Mouse (Mus musculus) splenic B cell, adult 2 months (primary cell): ENCODE results near the gene Gm20696.

ENCODE experiments used
- DNase-seq: peaks from one replicate; pipeline ENCODE4 v3.0.0-alpha.2; 2011; ENCODE audit warnings: low read depth, low spot score
- H3K27me3 ChIP-seq: 2 replicates; pipeline ENCODE4 v1.6.1; 2012; ENCODE audit warnings: mild to moderate bottlenecking, low read length, moderate library complexity, mixed read lengths; ENCODE audit not compliant: control insufficient read depth, poor library complexity, insufficient read depth, severe bottlenecking
- H3K36me3 ChIP-seq: 2 replicates; pipeline ENCODE4 v1.6.1; 2012; ENCODE audit warnings: mild to moderate bottlenecking, low read length, moderate library complexity, mixed read lengths; ENCODE audit not compliant: control insufficient read depth, poor library complexity, insufficient read depth, severe bottlenecking

Gene Gm20696

DNA sequence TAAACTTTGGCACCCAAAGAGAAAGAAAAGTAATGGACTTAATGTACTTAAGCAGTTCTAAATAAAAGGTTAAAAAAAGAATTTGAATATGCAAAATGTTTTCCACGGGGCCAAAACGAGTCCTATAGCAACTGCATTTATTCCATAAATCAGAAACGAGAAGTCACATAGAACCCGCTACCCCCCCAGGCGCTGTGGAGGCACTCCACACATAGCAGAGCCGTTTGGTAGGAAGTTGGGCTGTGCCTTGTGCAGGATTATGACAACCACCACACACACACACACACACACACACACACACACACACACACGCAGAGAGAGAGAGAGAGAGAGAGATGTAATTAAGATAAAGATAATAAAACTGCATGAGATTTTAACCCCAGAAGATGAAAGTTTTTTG, 46.1 kb downstream of the Gm20696 start:
- Histone ChIP-seq H3K27me3 (no peaks in the 10 kb centered on the region), H3K36me3 (no peaks in the 10 kb centered on the region)
- no peak for DNase-seq

DNA sequence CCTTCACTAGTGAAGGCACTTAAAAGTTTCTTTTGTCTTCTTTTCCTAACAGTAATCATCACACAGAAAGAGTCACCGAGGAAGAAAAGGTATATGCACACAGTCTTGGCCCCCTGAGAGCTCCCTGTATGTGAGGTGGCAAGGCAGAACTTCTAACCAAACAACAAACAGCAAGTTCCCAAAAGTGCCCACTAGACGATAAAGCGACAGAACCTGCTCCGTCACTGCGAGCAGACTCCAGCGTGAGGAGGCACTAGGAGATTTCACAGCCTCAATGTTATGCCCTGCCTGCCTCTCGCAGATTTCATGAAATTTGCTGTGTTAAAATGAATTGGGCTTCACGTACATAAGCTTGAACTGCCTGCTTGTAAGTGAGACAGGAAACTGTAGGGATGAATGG, 46.6 kb downstream of the Gm20696 start:
- H3K36me3 ChIP-seq, result no peaks in the 10 kb centered on the region
- no peak for DNase-seq
- no peaks in the 10 kb centered on the region for H3K27me3 ChIP-seq

DNA sequence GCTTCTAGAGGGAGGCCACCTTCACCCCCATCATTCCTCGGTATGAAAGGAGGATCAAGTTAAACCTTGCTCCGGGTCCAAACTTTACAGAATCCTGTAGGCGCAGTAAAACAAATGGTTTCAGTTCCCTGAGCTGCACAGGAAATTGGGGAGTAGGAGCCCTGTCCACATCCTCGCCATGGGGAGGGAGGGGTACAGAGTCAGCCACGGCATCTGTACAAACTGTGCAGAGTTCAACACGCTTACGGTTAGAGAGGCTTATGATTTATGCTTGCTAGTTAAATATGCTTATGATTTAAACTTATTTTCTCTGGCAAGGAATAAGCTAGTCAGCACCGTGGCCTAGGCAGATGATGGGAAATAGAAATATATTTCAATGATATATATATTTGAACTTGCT, 47.1 kb downstream of the Gm20696 start:
- H3K36me3 ChIP-seq, result no peaks in the 10 kb centered on the region
- no peaks in the 10 kb centered on the region for H3K27me3 ChIP-seq
- DNase-seq, result no peak

DNA sequence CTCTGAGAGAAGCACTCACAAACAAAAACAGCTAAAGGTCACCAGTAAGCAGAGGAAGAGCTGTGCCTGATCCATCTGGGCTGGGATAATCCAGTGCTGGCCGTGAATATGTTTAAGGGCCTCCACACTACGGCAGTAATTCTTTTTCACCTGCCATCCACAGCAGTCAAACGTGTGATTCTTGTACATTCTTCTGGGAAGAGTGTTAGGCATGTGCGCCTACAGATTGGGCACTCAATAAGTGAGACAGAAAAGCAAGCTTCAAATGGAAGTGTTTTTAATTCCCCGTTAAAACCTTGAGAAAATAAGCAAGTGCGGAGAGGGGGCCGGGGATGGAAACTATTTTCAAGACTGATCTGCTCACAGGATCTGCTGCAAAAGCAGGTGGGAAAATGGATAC, 48.7 kb downstream of the Gm20696 start:
- no peak for DNase-seq
- Histone ChIP-seq H3K27me3 (no peaks in the 10 kb centered on the region), H3K36me3 (no peaks in the 10 kb centered on the region)

DNA sequence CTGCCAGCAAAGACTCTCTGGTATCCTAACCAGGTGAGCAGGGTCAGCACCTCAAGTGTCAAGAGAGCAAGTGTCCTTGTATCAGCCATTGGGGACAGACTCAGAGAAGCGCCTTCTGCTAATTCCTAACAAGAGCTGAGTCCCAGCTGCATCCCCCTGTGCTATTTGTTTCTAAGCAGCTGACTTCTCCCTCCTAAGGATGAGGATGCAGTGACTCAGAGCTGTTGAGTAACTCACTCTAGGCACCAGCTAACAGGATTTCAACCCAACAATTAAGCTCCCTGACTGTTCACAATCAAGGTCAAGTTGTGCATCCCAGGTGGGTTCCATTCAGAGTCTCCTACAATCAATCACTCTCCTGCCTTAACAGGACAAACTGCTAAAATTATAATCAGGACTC, 49.2 kb downstream of the Gm20696 start:
- DNase-seq, result no peak
- Histone ChIP-seq H3K27me3 (no peaks in the 10 kb centered on the region), H3K36me3 (no peaks in the 10 kb centered on the region)

DNA sequence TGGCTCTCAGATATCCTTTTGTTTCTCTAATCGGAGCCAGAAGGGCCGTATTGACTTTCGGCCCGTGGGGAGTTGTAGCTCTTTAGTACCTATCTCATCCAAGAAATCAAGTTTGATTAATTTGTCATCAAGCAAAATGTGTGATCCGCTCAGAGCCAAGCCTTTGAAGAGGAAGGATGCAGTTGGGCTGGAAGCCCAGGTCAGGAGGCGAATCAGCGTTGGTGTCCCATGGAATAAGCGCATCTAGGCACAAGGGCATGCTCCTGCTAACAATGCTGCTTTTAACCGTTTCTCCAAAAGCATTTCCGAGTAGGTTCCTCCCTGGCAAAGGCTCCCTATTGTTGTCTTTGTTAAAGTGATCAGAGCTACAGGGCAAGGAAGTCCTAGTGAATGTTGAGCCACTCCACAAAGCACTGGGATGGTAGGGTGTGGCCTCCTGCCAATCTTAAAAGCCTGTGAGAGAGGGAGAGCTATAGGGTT, 51.3 kb downstream of the Gm20696 start:
- H3K27me3 ChIP-seq, result no peaks in the 10 kb centered on the region
- no peak for DNase-seq
- H3K36me3 ChIP-seq, result no peaks in the 10 kb centered on the region

DNA sequence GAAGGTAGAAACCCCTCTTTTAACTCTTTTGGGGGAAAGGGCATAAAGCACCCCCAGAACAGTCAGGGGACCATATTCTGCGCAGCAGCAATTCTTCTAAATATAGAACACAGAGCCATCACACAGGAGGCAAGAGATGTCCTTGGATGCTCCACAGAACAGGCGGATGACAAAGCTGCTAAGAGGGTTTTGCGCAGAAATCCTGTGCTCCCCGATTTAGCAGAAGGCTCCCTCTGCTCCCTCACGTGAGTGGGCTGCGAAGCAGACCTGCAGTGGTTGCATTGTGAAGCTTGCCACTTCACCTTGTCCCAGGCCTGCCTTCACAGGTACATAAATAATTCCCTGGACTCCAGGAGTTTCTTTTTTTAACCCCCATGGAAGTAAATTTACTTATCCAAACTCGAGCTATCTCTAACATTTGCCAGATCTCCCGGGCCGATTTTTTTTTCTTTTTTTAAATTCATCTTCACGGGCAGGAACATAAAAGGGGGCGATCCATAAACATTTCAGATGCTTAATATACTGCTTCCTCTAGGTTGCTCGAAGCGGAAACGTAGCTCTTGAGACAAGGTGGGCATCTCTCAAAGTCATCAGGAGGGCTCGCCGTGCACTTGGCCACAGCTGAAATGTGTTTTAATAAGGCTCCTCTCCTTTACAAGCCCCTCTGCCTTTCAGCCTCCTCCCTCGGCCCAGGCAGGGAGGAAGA, 51.9 kb downstream of the Gm20696 start:
- no peaks in the 10 kb centered on the region for H3K27me3 ChIP-seq
- DNase-seq, result no peak
- H3K36me3 ChIP-seq, result no peaks in the 10 kb centered on the region

DNA sequence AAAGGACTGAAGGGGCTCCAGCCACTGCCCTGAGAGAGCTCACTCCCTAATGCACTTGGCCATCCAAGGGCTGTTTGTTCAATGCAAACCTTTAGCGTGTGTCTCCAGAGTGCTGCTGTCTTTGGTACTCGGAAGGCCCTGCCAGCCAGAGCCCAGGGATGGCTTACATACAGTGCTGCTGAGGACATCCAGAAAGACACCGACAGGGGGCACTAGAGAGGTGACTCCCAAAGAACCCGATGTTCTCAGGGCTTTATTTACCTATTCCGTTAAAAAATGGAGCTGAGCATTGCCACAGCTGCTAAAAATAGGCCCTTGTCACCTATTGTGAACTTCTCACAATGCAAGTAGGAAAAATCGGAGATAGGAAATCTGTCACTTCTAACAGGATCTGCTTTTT, 54.7 kb downstream of the Gm20696 start:
- Histone ChIP-seq H3K36me3 (no peaks in the 10 kb centered on the region), H3K27me3 (no peaks in the 10 kb centered on the region)
- DNase-seq, result peak; percentile 12

DNA sequence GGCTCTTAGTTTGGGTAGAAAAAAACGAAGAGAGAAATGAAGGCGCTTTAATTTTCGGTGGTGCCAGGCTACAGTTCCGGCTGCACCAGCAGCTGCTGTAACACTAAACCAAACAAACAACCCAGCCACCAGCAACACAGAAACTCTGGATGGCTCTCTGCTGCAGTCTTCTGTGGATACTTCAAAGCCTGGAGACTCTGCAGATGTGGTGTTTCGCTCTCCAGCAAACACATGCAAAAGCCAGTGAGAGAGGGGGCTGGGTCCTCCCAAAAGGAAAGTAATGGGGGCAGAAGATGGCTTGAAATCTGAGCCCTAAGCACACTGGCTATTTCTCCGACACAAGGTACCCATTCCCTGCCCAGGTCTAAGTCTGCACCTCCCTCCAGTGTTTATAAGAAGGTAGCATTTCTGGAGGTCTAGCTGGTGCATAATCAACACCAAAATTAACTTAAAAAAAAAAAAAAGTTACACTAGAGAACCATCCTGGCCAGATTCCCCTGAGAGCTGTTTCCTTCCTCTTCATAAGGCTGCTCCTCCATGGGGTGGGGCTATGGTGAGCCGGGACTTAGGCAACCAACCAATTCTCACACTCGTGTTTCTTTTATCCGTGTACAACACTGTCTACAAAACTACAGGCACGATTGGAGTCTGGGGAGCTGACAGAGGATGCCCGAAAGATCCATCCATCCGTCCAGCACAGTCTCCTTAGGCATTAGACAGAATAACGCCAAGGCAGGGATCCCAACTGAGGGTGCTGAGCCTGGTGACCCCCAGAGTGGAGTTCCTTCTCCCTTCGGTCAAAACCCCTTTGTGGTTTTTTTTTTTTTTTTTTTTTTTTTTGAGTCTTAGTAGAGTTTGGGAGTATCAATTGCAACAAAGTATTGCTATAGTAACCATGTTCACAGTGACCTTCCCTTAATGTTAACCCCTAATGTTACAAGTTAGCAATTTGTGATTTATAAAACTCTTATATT, 55.9 kb downstream of the Gm20696 start:
- no peaks in the 10 kb centered on the region for H3K27me3 ChIP-seq
- peak; percentile 46 for DNase-seq

DNA sequence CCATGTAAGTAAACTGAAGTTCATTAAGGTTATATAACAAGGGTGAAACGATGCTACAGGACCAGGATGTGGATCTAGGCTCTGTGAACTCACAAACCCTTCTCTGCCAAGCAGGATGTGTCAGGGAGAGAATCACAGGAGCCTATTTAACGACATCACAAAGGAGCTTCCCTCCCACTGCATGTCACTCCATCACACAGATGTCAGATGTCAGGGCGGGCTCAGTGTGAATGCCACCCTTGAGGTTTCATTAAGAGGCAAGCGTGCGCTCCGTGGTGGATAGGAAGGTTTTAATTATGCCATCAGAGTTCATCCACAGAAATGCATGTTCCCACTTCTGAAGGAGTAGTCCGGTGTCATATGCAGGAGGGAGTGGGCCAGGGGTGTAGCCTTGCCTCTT, 60.5 kb downstream of the Gm20696 start:
- no peaks in the 10 kb centered on the region for H3K36me3 ChIP-seq
- H3K27me3 ChIP-seq, result no peaks in the 10 kb centered on the region
- no peak for DNase-seq

More for the DNA sequence above, 55.9 kb downstream of the Gm20696 start:
- no peaks in the 10 kb centered on the region for H3K36me3 ChIP-seq

DNA sequence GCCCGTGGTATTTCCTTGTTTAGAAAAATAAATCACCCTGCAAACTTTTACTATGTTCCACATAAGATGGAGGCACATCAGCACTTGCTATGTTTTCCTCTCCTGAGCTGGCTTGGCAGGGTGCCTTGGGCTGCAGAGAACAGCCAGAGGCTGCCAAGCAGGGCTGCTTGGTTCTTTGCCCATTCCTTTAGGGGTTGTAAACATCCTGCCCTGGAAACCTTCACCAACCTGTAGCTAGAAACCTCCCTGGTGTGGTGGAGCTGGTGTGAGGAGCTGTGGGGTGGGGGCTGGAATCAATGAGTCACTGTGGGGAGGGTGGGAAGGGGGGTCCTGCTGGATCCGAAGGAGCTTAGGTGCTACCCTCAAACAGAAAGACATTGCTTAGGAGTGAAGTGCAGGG, 61.8 kb downstream of the Gm20696 start:
- Histone ChIP-seq H3K27me3 (no peaks in the 10 kb centered on the region), H3K36me3 (no peaks in the 10 kb centered on the region)
- DNase-seq, result no peak

DNA sequence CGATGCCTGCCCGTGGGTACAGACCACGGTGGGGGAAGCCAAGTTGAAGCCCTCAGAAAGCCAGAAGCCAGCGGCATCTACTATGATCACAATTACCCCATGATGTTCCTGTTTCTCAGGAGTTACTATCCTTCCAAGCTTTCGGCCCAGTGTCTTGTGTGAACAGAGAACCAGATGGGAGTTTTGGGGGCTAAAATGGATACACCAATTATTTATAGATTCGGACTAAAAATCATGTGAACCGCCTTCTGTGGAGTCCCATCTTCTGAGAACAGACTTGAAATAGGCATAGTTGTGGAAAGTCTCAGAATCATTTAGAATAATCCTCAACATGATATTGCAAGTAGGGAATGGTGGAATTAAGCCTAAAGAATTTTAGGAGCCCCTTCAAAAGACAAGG, 64.2 kb downstream of the Gm20696 start:
- no peak for DNase-seq
- H3K27me3 ChIP-seq, result no peaks in the 10 kb centered on the region
- no peaks in the 10 kb centered on the region for H3K36me3 ChIP-seq

DNA sequence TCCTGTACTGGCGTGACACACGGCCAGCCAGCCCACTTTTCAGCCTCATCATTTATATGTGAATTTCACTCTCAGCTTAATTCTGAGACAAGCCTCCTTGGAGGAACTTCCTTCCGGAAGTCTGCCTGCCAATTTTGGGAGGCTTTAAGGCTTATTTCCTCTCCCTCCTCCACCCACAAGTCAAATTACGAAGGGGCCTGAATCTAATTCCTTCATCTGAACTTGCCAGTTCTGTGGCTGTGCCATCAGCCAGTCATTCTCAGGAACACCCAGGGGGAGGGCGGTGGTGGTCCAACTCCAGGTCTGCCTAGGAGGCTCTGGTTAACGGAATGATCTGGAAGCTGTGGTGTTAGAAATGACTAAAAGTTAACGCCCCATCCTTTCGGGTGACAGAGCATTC, 65.7 kb downstream of the Gm20696 start:
- Histone ChIP-seq H3K36me3 (no peaks in the 10 kb centered on the region), H3K27me3 (no peaks in the 10 kb centered on the region)
- no peak for DNase-seq

DNA sequence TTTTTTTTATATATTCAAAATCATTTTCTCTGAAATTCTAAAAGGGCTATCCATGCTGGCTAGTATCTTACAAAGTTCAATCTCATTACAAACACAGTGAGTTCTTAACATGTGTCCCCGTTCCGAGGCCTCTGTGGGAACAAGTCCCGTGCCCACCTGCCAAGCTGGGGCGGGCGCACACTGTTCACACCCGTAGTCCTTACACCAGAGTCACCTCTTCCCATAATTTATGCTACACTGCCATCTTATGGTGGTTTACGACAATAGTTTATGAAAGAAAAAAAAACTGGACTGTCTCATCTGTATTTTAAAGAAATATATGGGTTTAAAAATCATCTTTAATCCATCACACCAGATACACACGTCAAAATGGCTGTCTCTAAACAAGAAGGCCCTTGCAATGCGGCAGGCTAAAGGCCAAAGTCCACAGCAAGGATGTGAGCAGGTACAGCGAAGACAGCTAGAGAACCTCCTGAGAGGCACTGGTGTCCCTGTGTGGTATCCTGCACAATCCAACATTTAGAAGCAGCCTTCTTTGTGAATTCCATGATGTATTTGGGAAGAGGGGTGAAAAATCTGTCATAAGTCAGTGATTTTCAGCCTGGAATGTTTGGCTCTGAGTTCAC, 66.3 kb downstream of the Gm20696 start:
- DNase-seq, result peak; percentile 78
- Histone ChIP-seq H3K36me3 (no peaks in the 10 kb centered on the region), H3K27me3 (no peaks in the 10 kb centered on the region)

DNA sequence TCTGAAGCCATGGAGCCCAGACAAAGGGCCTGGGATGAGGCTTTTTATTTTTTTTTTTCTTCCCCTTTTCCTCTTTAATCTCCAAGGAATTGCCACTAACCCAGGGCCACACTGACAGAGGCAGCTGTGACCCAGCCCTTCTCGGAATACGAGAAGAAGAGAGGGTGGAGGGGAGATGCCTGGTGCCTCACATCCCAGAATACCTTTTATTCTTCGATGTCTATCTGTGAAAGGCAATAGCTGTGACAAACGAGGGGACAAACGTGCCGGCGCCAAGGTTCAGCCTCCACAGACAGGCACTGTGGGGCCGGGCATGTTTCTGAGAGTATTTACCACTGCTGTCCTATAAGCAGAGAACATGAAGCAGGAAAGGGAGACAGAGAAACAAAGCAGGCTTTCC, 66.9 kb downstream of the Gm20696 start:
- Histone ChIP-seq H3K27me3 (no peaks in the 10 kb centered on the region), H3K36me3 (no peaks in the 10 kb centered on the region)
- no peak for DNase-seq
